Mouse (Mus musculus) bone marrow macrophage, adult 2 months (primary cell): Measurements from ENCODE around the gene Akap7.

ENCODE experiments used
- CTCF ChIP-seq: IDR thresholded peaks from 2 replicates; pipeline ENCODE4 v1.5.1; 2012; ENCODE audit warnings: low read depth, mild to moderate bottlenecking, low read length, moderate library complexity
- POLR2A ChIP-seq: IDR thresholded peaks from 2 replicates; pipeline ENCODE4 v1.6.1; 2012; ENCODE audit warnings: mild to moderate bottlenecking, low read depth, low read length, borderline replicate concordance

- TF ChIP-seq CTCF (no peak), POLR2A (no peak)
Measured at GRCm38 (mm10) chr10:25294999-25295398, 12.7 kb downstream of the Akap7 start.
